Mouse (Mus musculus): ENCODE measurements around the gene Unc13d. TPM values are rescaled to one million over a fixed set of nuclear protein-coding genes. Genes with fewer than 3 reads are reported as not detected.

The Unc13d gene
- polyA plus RNA-seq, 1 experiment: not detected

DNA sequence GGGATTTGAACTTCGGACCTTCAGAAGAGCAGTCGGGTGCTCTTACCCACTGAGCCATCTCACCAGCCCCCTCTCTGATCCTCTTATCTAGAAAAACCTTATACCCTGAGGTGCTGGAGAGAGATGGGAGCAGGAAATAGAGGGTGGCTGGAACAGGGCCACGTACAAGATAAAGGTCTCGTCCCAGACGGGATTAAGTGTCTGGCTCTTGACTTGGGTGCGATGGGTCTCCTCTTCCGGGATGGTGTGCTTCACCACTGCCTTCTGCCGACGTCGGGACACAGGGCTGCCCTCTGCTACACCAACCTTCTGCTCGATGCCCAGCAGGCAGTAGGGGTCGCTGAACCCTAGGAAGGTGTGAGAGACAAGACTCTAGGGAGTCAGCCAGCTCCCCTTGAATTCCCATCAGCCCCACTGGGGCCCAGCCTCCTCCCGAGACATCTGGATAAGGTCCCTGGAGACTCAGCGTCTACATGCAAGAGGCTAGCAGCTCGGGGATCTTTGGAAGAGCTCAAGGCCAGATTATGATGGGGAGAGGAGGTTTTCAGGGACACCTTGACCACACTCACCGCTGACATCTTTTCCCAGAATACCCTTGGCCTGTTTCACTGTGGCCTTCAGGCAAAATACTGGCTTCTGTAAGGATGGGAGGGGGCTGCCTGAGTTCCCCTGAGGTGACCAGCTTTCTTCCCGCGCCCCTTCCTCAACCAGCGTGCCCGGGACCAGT lies 2.1 kb downstream of the Unc13d start:
- no peak overlapping the region for H3K27ac ChIP-seq (replicated peaks; ENCODE audit: low read depth, low read length)
- no peaks in the 10 kb centered on the region for H3K4me1 ChIP-seq (ENCODE audit: control insufficient read depth, insufficient read depth, insufficient read length, low read length)
- no peak overlapping the region for H3K4me3 ChIP-seq (ENCODE audit: insufficient read depth, low read depth, low read length)

DNA sequence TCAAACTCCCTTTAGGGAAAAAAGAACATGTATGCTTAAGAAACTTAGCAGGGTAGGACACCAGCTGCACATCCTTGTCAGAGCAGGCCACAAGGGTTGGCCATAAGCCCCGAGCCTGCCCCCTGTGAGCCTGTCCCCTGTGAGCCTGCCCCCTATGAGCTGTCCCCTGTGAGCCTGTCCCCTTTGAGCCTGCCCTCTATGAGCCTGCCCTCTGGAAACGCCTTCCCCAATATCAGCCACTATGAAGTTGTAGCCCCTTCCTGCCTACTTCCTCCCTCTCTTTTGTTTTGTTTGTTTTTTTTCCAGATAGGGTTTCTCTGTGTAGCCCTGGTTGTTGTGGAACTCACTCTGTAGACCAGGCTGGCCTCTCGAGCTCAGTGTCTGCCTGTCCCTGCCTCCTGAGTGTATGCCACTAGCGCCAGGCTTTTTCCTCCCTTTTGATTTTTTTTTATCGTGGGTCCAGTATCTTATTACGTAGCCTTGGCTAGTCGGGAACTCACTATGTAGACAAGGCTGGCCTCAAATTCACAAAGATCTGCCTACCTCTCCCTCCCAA lies 3.2 kb downstream of the Unc13d start:
- no peak overlapping the region for H3K27ac ChIP-seq (replicated peaks; ENCODE audit: low read depth, low read length)
- H3K4me3 ChIP-seq (ENCODE audit: insufficient read depth, low read depth, low read length): no peak overlapping the region
- no peaks in the 10 kb centered on the region for H3K4me1 ChIP-seq (ENCODE audit: control insufficient read depth, insufficient read depth, insufficient read length, low read length)

DNA sequence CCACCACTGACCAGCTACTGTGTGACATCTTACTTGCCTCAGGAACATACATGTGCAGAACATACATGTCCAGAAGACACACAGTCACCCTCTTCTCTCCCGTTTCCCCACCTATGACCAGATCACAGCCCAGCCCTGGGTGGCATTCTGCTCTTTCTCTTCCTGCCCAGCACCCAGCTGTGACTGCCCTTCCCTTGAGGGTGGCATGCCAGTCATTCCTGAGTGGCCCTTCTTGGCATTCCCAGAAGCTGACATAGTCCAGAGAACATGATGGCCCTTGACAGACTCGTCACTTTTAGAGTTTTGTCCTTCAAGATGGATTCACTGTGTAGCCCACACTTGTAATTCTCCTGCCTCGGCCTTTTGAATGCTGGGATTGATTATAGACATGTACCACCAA lies 5.2 kb downstream of the Unc13d start:
- Histone ChIP-seq H3K4me1 (ENCODE audit: control insufficient read depth, insufficient read depth, insufficient read length, low read length) (no peaks in the 10 kb centered on the region), H3K27ac (replicated peaks; ENCODE audit: low read depth, low read length) (no peak overlapping the region), H3K4me3 (ENCODE audit: insufficient read depth, low read depth, low read length) (no peak overlapping the region)

DNA sequence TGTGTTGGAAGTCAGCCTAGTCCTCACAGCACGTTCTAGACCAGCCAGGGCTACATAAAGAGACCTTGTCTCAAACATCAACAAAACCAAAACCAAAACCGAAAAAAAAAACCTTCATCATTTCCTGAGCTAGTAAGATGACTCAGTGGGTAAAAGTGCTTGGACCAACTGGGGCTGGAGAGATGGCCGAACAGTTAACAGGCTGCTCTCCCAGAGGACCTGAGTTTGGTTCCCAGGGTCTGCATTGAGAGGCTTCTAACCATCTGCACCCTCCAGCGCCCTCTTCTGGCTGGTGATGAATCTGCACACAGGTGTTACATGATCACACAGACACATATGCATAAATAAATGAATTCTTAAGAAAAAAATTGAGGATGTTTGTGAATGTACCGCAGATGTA lies 6.3 kb downstream of the Unc13d start:
- Histone ChIP-seq H3K27ac (replicated peaks; ENCODE audit: low read depth, low read length) (no peak overlapping the region), H3K4me3 (ENCODE audit: insufficient read depth, low read depth, low read length) (no peak overlapping the region), H3K4me1 (ENCODE audit: control insufficient read depth, insufficient read depth, insufficient read length, low read length) (no peaks in the 10 kb centered on the region)

DNA sequence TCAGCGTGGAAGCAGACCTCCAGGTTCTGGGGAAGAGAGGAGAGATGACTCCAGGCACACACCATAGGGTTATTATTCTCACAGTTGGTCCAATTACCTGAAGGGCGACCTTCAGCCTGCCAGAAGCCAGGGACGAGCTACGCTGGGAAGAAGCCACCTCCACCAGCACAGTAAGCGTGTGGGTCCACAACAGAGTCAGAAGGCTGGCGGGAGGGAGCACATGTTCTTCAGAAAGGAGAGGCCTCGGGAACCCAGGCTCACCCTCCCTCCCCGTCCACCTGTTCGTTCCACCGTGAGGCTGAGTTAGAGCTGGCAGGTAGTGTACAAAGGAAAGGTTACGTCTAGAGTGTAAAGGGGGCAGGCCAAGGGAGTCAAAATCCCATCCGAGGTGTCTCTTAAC lies 12.4 kb downstream of the Unc13d start:
- H3K4me3 ChIP-seq (ENCODE audit: insufficient read depth, low read depth, low read length): no peak overlapping the region
- no peaks in the 10 kb centered on the region for H3K4me1 ChIP-seq (ENCODE audit: control insufficient read depth, insufficient read depth, insufficient read length, low read length)
- H3K27ac ChIP-seq (replicated peaks; ENCODE audit: low read depth, low read length): no peak overlapping the region

DNA sequence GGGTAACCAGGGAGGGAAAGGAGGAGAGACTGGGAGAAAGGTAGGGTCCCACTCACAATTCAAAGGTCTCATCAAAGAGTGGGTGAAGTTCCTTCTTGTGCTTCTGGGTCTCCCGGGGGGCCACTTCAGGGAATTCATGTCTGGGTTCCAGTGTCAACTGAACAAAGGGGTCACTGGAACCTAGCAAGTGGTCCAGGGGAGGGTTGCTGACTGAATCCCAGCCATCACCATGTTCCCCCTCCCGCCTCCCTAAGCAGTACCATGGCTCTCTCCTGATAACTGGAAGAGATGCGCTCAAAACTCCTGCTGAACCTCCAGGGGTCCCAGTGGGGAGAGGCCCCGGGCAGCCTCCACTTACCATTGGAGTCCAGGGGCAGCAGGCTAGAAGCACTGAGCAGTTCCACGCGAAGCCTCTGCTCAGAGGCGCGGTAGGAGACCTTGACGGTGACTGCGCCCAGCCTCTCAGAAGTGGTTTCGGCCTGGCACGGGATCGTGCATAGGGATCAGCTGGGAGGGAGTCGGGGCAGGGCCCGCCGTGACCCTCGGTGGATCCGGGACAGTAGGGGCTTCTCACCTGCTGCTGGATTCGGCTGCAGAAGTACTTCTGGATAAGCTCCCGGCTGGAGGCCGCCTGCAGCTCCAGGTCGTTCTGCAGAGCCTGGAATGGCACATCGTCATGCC lies 13.4 kb downstream of the Unc13d start:
- Histone ChIP-seq H3K4me1 (ENCODE audit: control insufficient read depth, insufficient read depth, insufficient read length, low read length) (no peaks in the 10 kb centered on the region), H3K4me3 (ENCODE audit: insufficient read depth, low read depth, low read length) (no peak overlapping the region), H3K27ac (replicated peaks; ENCODE audit: low read depth, low read length) (no peak overlapping the region)

DNA sequence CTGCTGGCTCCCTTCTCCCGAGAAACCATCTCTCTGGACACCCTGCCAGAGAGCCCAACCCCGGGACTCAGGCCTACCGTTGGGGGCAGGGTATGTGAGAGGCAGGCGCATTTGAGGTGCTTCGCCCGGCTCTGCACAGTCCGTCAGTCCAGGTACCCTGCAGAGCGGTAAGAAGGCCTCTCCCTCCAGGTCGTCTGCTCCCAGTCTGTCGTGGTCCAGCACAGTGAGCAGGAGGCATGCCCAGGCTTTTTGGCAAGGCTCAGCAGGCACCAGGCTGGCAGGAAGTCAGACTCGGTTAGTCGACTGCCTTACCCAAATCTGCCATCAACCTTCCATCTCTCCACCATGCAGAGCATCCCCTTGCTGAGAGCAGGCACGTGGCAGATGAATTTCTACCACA lies 14.2 kb downstream of the Unc13d start:
- Histone ChIP-seq H3K27ac (replicated peaks; ENCODE audit: low read depth, low read length) (no peak overlapping the region), H3K4me1 (ENCODE audit: control insufficient read depth, insufficient read depth, insufficient read length, low read length) (no peaks in the 10 kb centered on the region), H3K4me3 (ENCODE audit: insufficient read depth, low read depth, low read length) (no peak overlapping the region)

DNA sequence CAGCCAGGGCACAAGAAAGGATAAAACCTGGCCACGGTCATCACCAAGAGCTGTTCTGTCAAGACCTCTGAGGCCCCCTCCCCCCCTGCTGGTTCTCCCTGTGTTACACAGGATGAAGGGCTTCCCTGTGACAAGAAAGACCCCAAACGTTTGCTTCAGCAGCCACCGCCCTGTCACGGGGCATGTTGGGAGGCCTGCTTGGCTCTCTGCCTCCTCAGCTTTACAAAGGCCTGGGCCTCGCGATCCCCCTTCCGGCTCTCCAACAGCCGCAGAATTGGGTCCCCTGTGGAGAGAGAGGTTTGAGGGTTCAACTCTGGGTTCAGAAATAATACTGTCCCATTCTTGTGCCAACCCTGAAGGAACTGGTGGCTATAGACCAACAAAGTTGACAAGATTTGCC lies 15.2 kb downstream of the Unc13d start:
- no peaks in the 10 kb centered on the region for H3K4me1 ChIP-seq (ENCODE audit: control insufficient read depth, insufficient read depth, insufficient read length, low read length)

DNA sequence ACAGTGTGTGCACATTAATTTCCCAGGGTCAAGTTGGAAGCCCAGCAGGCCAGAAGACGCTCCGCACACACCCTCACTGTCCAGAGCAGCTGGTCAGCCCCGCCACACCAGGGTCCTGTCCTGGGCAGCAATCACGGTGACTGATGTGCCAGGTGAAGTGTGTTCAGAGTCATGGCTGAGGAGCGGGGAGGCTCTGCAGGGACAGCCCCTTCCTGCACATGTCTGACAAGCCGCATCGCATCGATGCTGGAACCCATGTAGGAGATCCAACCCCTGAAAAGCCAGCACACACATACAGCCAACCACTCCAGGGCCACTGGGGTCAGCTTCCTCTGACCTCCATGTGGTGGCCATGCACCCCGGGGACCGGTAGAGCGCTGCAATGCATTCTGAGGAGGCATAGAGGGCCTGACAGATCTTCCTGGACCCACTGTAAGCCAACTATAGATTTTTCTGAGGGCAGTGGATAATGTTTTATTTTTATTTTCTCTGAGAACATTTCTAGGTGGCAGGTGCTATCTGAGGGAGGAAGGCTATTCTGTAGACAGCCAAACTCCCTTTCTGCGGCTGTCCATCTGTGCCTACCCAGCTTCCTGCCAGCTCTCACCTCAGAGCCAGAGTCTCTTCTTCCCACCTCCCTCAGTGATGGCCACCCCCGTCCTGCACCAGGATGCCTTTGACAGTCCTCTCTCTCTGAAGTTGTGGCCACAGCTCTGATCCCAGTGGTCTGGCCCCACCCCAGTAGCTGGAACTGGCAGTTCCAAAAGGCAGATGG lies 15.9 kb downstream of the Unc13d start:
- Histone ChIP-seq H3K4me3 (ENCODE audit: insufficient read depth, low read depth, low read length) (no peak overlapping the region), H3K27ac (replicated peaks; ENCODE audit: low read depth, low read length) (no peak overlapping the region), H3K4me1 (ENCODE audit: control insufficient read depth, insufficient read depth, insufficient read length, low read length) (no peaks in the 10 kb centered on the region)

More for the DNA sequence above, 15.2 kb downstream of the Unc13d start:
- Histone ChIP-seq H3K4me3 (ENCODE audit: insufficient read depth, low read depth, low read length) (no peak overlapping the region), H3K27ac (replicated peaks; ENCODE audit: low read depth, low read length) (no peak overlapping the region)

DNA sequence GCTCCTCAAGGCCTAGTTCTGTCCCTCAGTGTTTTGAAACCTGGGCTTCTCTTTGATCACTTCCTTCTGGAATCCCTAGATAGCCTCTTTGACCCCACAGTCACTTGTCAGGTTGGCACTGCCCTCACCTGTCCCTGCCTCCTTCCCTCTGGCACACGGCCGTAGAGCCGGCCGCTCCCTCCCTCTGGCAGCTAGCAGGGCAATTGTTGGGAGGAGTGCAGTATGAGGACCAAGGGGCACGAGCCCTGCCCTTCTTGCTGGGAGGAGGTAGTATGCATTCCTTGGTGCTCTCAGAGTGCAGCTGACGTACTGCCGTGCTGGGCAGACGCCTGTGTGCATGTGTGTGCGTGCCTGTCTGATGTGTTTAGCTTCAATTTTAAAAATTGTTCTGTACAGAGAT lies 17.2 kb downstream of the Unc13d start:
- no peak overlapping the region for H3K27ac ChIP-seq (replicated peaks; ENCODE audit: low read depth, low read length)
- H3K4me1 ChIP-seq (ENCODE audit: control insufficient read depth, insufficient read depth, insufficient read length, low read length): no peaks in the 10 kb centered on the region
- H3K4me3 ChIP-seq (ENCODE audit: insufficient read depth, low read depth, low read length): no peak overlapping the region

DNA sequence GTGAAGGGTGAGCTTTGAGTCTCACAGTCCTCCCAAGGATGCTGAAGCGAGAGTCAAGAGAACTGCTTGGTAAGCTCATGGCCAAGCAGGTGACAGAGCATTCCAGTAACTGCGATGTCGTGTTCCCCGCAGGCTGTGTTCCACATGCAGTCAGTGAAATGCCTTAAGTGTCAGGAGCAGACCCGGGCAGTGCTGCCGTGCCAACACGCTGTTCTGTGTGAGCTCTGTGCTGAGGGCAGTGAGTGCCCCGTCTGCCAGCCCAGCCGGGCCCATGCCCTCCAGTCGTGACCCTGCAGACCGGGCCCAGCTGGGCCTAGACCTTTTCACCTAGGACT lies 18.1 kb downstream of the Unc13d start:
- Histone ChIP-seq H3K4me1 (ENCODE audit: control insufficient read depth, insufficient read depth, insufficient read length, low read length) (no peaks in the 10 kb centered on the region), H3K27ac (replicated peaks; ENCODE audit: low read depth, low read length) (no peak overlapping the region), H3K4me3 (ENCODE audit: insufficient read depth, low read depth, low read length) (no peak overlapping the region)

DNA sequence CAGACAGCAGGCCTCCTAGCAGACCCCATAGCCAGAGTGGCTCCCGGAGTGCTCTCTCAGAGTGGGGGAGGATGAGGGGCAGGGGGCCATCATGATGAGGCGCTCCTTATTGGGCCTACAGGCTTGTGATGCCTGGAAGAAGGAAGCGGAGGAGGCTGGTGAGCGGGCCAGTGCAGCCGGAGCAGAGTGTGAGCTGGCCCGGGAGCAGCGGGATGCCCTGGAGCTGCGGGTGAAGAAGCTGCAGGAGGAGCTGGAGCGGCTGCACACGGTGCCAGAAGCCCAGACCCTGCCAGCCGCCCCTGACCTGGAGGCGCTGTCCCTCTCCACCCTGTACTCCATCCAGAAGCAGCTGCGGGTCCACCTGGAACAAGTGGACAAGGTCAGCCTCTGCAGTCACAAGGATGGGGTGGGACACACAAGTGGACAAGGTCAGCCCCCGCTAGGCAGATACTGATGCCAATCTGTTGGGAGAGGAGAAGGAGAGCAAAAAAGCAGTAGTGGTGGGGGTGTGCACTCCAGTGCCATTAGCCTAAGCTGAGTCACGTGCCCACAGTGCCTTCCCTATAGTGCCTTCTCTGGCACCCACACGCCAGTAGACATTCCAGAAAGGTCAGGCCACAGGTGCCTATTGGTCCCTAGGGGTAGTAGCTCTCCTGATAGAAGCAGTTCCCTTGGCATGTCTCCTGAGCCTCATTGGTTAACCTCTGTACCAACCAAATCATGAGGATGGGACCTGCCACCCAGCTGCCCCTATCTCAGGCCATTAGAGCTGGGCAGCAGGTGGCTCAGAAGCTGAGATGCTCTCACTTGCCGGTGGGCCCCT lies 18.7 kb downstream of the Unc13d start:
- no peak overlapping the region for H3K4me3 ChIP-seq (ENCODE audit: insufficient read depth, low read depth, low read length)
- no peak overlapping the region for H3K27ac ChIP-seq (replicated peaks; ENCODE audit: low read depth, low read length)
- no peaks in the 10 kb centered on the region for H3K4me1 ChIP-seq (ENCODE audit: control insufficient read depth, insufficient read depth, insufficient read length, low read length)

DNA sequence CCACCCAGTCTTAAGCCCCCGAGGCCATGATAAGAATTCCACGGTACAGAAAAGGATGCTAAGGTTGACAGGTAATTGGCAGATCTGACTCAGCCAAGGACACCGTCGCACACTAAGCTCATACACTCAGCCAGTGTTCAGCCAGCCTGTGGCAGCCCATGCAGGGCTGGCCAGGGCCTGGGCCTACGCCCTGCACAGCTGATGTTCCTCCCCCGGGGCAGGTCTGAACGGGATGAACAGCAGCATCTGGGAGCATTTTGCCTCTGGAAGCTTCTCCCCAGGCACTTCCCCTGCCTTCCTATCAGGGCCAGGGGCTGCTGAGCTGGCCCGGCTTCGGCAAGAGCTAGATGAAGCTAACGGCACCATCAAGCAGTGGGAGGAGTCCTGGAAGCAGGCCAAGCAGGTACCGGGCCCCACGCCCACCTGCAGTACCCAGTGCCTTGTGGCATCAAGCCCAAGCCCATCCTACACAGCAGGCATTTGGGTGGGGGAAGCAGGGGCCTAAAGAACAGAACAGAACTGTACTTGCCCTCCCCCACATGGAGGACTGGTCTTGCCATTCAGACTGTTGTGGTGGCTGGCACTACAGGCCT lies 19.6 kb downstream of the Unc13d start:
- Histone ChIP-seq H3K4me3 (ENCODE audit: insufficient read depth, low read depth, low read length) (no peak overlapping the region), H3K27ac (replicated peaks; ENCODE audit: low read depth, low read length) (no peak overlapping the region), H3K4me1 (ENCODE audit: control insufficient read depth, insufficient read depth, insufficient read length, low read length) (no peaks in the 10 kb centered on the region)

DNA sequence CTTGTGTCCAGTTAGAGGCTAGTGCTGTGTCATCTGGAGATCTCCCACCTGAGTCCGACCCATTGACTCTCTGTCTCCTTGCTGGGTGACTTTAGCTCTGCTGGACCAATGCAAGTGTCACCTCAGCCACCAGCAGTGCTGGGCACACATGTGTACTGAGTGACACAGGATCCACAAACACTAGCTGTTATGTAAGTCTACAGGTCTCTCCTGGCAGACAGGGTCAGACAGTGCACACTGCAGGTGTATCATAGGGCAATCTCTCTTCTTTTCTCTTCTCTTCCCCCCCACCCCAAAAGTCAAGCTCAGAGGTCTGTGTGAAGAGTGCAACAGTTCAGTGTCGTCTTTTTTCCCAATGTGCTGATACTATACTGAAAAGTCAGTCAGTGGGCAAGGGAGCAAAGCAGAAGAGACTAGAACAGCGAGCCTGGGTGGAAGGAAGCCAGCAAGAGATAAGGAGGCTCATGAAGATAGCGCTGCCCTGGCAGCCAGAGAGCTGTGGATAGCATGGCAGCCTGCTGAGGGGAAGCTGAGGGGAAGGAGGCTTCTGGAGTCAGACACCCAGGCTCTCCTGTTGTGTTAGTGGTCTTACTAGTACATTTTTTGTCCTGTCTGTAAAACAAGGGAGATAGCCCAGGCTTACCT lies 20.4 kb downstream of the Unc13d start:
- no peak overlapping the region for H3K27ac ChIP-seq (replicated peaks; ENCODE audit: low read depth, low read length)
- no peak overlapping the region for H3K4me3 ChIP-seq (ENCODE audit: insufficient read depth, low read depth, low read length)
- H3K4me1 ChIP-seq (ENCODE audit: control insufficient read depth, insufficient read depth, insufficient read length, low read length): no peaks in the 10 kb centered on the region
